Mouse (Mus musculus) T-helper 17 cell (primary cell): Measurements from ENCODE around the gene Msi2.

Experiments
- in situ Hi-C, 2 experiments: fragments of 300-600 bp; cut with MboI, MseI; formaldehyde crosslinking; loops; 1 replicate in 1 of 2; 2 replicates in 1 of 2; pipeline ENCODE4 v1.15.1; 2025; ENCODE audit warnings: high pct_unique_total_duplicates in 2 of 2

The Msi2 gene

DNA sequence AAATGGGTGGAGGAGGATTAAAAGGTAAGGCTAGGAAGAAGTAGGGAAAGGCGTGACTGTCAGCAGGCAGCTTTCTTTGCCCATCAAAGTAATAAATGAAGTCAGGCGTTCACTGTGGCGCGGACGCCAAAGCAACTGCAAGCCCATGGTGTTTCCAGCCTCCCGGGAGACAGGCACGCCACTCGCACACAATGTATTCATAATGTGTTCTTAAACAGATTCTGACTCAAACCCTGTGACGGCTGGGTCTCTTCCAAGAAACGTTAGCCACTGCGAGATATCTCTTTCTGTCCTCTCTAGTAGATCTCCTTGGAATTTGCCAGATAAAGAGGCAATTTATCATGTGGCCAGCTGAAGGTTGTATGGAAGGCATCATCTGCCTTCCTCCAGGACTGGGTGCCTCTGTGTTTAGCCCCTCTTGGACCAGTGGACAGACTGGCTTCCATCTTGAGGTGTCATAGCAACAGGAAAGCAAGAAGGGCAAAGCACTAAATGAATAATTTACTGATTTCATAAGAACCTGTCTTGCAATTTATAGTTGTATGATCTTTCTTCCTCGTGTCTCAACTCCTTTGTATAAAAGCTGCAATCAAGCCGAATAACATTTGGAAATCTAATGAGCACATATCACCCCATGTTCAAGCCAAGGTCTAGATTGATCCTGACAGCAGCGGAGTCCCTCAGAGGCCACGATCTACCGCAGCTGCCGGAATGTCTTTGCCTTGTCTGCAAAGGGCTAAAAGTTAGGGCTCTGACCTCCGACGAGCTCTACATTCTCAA lies 197.2 kb downstream of the Msi2 start:
- in situ Hi-C loops, result no loop called here

DNA sequence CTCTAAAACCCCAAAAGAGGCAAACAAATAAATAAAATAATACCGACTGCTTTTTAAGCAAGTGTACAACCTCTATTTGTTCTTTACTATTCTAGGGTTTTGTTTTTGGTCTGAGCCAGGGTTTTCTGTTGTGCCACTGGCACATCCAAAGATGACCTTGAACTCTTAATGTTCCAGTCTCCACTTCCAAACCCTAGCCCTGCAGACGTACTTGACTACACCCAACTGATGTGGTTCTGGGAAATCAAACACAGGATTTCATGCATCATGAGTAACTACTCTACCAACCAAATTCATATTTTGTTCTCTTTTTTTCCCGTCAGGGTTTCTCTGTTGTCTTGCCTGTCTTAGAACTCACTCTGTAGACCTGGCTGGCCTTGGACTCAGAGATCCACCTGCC lies 200.0 kb downstream of the Msi2 start:
- in situ Hi-C loops, result no loop called here

DNA sequence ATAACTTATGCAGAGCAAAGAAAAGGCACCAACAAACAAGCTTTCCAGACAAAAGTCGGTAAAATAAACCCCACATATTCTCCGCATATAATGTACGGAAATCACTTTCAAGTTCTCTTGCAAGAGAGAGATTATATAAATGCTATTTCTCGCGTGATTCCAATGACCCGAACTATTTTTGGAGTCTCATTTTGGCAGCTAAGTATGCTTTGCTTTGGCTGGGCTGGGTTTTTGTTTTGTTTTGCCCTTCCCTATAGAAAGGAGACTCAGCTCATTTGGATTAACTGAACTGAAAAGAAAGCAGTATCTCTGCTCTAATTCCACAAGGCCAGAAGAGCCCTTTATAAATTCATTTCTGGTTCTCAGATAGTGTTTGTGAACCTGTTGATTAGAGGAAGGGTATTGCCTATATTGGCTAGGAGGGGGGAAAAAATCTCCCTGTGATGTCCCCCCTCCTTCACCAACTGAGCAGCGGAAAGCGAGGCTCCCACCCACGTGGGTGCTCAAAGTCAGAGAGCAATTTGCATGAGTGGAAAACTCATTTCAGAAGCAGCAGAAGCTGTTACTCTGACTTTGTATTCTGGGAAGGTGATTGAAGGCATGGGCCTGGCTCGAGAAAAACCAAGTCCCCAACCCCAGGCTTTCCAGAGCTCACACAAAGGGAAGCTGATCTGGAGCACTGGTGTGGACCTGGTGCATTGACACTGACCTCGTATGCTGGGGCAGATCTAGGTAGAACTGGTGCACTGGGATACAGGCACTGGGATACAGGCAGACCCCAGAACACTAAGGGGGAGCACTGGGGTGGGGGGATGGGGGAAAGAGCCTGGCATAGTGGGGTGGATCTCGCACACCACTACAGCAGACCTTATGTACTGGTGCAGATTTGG lies 201.5 kb downstream of the Msi2 start:
- in situ Hi-C loops, result no loop called here

DNA sequence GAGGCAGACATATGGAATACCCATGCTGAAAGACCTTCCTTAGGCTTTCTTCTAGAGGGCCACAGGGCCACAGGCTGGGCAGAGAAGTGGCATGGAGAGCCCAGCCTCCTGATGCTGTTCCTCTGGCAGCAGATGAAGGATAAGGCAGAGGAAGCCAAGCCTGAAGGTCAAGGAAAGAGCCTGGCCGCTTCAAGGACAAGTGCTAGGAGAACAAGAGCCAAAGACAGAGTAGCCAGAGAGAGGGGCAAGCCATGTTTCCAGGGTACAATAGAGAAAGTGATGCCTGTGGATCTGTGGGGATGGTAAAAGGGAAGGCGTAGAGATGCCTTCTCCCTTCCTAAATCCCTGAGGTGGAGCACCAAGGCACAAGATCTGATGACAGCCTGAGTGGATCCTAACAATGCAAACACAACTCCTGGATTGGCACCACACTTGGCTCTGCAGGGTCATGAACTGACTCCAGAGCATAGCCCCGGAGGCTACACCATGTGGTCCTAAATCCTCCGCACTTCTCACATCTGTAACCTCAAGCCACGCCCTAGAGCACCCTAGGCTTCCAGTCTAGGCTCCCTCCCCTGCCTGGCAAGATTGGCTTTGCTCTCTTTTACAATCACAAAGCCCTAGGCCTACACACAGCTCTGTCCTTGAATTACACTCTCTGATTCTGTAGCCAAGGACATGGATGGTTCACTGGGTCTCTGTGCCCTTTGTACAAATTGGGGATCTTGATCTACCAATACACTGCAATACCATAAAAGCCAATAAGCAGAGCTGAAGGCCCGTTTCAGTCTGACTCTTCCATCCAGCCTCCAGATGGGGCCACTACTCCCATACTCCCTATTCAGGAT lies 202.4 kb downstream of the Msi2 start:
- in situ Hi-C loops, result no loop called here

DNA sequence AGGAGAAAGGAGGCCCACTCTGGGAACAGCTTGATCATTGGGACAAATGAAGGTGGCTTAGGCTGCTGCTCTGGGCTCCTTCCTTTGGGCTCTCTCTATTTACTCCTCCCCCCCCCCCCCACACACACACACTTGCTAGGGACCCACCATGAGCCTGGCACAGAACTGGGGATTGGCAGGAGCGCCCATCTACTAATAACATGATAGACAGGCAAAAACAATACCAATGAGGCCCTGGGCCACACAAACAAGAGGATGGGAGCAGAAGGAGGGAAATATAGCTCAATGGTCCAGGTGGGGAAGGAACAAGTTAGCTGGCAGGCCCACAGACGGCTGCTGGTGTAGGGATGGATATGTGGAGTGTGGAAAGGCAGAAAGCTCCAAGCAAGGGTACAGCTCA lies 203.0 kb downstream of the Msi2 start:
- in situ Hi-C loops, result no loop called here

DNA sequence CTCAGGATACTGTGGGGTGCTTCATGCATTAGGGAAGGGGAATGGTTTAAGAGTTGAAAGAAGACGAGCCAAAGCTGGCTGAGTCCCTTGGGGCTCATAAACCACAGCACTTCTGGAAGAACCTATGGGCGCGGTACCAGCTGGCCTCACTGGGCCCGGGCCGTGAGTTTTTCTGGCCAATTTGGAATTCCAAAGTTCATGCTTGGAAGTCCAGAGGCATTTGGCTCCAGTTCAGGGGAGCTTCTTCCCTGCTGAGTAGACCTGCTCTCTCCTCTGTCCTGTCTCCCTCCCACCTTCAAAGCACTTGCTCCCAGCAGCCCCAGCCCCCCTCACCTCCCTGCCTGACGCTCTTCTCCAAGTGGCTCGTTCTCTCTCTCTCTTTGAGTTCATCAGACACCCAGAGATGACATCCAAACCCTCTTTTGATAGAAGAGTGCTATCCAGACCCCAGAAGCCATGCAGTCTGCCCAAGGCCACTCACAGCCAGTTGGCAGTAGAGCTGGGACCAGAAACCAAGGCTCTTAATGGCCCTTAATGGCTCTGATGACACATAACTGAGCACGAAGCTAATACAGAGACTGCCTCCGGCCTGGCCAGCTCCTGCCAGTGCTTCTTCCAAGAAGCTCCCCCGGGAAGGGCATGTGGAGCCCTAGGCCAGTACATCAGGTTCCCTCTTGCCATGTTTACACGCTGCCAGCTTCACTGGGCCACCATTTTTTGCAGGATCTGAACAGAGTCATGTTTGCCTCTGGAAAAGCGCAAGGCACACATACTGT lies 204.0 kb downstream of the Msi2 start:
- in situ Hi-C loops, result no loop called here

DNA sequence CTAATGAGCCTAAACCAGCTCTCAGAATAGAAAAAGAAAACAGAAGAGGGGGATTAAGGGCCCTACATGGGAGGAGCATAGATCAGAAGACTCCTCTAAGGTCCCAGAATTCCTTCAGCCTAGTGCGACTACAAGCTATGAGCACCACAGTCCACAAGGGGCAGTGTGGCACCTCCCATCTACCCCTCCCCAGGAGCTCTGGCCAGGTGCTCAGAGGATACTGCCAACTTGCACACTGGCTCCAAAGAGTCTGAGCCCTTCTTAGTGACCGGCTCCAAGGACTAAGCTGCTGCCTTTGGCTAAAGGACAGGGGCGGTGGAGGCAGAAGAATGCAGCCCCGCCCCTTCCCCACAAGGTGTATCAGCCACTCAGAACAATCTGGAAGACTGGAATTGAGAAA lies 205.7 kb downstream of the Msi2 start:
- in situ Hi-C loops, result no loop called here

DNA sequence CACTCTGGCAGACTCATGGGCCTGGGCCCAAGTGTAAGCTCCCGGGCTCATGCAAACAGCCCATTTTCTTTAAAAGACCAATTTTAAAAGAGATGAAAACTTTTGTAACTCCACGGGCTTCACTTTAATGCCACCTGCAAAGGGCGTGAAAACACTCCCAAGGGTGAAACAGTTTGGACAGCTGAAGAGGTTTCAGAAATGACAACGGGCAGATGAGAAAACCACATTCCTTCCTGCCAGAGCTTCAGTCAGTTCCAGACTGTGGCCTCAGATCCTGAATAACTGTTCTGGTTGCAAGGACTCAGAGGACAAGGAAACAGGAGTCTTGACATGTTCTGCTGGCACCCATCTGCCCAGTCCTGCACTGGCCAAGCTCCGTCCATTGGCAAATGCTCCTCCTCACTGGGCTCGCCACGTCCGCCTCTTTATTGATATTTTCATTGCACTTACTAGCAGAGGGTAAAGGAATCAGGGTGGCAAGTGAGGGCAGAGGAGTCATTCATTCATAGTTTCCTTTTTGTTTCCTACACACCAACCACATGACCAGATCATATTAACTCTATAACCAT lies 207.9 kb downstream of the Msi2 start:
- in situ Hi-C loops, result no loop called here

DNA sequence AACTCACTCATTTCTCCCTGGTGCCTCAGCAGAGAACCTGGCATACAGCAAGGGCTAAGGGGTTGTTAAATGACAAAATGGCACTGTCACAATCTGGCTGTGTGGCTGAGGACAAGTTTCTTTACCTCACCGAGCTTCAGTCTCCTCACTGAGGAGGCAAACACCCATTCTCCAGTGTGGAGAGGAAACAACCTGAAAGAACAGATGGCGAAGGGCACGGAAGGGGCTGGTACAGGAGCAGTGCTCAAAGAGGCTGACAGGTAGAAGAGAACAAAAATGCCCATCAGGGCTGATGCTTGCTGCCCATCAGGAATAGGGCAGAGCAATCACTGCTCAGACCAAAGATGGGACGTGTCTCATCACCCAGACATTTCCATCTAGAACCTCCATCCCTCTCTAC lies 208.8 kb downstream of the Msi2 start:
- in situ Hi-C loops, result no loop called here

DNA sequence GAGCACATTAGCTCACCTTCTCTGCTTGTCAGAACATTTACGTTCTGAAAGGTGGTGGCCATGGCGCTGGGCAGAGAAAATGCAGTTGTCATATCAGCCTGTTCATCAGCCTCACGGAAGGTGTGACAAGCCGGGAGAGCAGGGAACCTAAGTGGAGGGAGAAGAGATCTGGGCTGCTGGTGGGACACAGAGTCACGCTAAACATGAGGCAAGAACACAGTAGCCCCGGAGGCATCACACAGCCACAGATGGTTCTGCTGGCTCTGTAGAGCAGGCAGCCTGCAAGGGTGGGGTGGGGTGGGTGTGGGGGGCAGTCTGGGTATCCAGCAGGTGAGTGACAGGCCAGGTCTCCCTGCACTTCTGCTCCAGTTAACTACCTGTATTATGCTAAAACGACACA lies 210.2 kb downstream of the Msi2 start:
- in situ Hi-C loops, result no loop called here

DNA sequence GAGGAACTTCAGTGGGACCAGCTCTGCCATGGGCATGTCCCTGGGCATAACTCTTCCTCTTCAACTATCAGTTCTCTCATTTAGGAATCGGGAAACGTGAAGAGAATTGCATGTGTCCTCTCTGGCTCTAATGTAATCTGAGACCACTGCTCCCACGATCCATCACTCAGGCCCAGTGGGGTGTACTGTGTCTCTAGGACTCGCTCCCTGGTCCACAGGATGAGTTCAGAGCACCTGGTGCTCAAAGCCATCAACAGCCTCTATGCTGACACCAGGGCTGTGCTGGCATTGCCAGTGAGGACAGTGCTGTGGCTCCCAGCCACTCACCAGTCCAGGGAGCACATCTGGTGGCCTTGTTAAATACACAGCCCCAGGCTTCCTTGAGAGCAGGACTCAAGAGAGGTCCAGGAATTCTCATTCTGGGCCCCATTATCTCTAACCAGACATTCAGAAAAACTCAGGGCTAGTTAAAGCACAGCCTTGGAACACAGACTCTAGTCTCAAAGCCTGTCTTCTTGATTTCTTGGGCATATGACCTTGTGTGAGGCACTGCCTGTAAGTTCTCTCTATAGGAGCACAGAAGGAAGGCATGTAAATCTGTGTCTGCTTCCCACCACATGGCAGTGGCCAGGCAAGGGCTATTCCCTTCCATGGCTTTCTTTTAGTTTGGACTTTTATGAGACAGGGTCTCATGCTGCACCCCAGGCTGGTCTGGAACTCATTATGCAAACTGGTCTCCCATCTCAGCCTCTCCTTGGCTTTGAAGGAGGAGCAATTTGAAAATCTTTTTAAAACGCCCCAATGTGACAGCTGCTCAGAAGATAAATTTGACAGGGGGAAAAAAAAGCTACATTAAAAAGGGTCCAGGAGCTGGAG lies 211.5 kb downstream of the Msi2 start:
- in situ Hi-C loops, result no loop called here

DNA sequence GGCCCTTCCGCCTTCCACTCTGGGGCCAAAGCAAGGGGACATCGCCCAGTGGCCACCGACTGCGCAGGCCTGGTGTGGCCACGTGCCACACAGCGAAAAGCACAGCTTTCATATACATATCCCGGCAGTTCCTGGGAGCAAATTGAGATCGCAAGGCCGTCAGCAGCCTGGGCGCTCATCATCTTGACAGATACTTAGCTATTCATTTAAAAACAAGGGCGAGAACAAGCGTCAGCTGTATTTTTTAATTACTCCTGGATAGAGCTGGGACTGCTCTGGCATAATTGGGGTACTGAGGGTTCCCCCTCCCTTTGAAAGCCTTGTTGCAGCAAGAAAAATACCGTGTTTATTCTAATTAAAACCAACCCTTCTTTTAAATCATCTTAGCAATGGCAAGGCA lies 212.2 kb downstream of the Msi2 start:
- in situ Hi-C loops, result no loop called here

DNA sequence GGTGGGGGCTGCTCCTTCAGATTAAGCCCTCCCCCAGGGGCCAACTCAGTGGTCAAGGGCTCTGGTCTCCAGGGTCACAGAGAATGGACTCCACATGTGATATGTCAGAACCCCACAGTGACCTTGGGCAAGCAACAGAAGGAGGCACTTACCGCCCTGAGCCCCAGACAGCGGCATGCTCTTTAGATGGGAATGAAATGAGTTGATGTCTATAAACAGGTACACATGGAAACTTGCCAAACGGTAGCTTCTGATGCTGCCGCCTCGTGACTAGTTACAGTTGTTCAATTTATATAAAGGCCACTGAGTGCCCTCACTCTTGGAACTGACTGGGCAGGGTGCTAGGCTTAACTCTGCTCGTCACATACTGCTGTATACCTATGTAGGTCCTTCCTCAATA lies 215.7 kb downstream of the Msi2 start:
- in situ Hi-C loops, result no loop called here

DNA sequence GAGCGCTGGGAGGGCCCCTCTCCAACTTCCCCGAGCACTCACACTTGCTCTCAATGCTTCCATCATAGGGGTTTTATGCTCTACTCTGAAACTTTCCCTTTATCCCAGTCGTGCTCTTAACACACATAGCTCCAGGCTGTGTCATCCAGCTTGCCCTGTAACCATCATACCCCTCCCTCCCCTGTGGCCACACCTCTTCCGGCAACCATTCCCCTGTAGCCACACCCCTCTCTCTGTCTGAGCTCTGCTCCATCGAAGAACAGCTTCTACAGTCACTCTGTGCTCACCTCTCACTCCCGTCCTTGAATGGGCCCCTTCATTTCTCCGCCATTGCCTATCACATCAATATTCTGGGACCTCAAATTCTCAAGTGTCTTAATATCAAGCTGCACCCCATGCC lies 219.8 kb downstream of the Msi2 start:
- in situ Hi-C loops, result no loop called here

DNA sequence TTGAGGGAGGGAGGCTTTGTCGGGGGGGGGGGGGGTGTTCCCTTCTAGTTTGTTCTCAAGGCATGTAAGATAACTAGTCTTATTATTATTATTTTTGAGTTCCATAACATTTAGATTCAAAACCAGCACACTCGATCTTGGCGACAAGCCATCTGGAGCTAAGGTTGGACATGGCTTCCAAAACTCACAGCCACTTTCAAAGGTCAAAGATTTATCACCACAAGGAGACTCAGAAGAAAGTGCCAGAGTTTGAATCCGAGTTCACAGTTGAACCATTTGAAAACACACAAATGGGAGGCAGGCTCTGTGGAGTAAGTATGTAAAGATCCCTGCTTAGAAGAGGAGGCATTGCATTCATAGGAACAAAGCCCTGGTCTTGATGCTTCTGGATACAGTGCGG lies 221.9 kb downstream of the Msi2 start:
- in situ Hi-C loops, result no loop called here

DNA sequence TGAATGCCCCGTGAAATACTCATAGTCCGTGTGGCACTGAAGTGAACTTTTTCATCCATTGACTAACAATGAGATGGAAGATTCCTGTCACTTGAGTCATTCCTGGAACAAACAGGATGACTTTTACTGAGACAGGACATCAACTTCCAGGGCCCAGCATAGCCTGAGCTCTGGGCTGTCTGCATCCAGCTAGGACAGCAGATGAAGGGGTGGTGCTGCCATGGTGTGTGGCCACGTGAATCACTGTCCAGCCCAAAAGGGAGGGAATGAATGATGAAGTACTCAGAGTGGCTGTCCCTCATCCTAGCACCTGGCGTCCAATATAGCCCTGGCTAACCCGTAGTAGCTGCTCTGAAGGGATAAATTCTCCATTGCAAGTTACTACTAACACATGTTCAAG lies 222.6 kb downstream of the Msi2 start:
- in situ Hi-C loops, result no loop called here

DNA sequence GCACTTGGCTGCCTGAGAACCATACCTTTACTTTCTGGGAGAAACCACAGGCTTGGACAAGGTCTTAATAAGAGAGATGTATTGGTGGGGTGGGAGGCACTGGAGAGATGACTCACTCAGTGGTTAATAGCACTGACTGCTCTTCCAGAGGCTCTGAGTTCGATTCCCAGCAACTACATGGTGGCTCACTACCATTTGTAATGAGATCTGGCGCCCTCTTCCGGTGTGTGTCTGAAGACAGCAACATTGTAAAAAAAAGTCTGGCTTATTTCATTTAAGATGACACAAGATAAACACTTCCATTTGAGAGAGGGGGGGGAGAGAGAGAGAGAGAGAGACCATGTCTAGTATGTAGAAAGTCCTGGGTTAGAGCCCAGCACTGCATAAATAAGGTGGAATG lies 223.3 kb downstream of the Msi2 start:
- in situ Hi-C loops, result no loop called here

DNA sequence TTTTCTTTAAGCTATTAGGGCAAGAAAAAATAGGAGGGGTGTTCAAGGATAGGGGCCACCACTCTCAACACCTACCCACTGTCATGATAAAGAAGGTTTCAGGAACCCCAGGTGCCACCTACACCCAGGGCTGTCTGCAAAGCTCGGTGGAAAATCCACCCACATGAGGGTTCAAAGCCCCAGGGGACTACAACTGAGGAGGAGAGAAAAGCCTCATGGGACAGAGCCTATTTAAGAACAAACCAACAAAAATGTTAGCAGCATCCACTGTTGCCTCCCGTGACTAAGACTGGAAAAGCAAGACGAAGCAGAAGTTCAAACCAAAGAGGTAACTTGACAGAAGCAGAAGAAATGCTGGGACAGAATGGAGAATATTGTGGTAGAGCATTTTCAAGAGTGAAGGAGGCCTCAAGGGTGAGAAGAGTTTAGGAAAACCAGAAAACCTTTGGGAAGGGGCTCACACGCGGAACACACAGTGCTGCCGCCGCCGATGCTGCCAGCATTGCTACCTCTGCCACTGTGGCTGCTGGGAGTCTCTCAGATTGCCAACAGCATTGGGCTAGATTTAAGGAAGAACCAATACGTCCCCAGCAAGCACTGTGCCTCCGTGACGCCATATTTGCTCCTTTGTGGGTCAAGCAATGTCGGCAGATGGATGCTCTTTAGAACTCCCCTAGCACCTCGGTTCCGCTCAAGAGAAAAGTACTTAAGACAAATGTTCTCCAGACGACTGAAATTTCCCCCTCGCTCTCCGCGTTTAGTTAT lies 224.3 kb downstream of the Msi2 start:
- in situ Hi-C loops, result no loop called here

DNA sequence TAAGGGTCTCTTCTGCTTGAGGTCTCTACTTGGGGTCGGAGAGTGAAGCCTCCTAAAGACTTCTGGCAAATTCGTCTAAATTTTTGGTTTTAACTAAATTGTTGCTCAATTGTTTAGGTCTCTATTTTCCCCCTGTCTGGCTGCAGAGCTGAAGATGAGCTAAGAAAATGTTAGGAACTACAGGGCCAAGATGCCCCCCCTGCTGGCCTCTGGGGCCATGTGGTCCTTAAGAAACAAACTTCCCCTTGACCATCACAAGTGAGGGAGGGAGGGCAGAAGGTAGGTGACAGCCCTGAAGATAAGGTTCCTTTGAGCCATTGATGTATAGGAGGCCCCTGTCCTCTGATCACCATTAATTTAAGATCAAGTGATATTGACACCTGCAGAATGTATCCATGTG lies 225.7 kb downstream of the Msi2 start:
- in situ Hi-C loops, result no loop called here
